Mouse (Mus musculus): Measurements from ENCODE around the gene Hdgfl2.

DNA sequence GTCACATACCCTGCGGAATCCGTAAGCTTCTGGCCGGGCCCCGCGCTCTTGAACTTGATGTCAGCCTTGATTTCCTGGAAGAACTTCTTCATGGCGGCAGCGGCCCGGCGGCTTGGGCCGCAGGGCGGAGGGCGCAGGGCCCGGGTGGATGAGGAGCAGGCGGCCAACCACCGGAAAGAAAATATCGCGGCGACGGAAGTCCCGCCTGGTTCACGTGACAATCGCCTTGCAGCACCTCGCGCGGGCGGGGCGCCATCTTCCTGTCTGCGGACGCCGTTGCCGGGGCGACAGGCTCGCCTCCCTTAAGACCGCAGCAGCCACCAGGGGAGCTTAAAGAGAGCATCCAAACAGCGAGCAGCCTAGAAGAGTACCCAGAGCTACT, 4.6 kb upstream of the Hdgfl2 start, which contains the start of gene Ubxn6:
- TF ChIP-seq POLR2A (IDR thresholded peaks at IDR 0.05; ENCODE audit: borderline replicate concordance, insufficient read depth, low read length) = peak; percentile 55; the same call in 1 of the 2 replicates
- TF ChIP-seq CTCF (IDR thresholded peaks at IDR 0.05; ENCODE audit: borderline replicate concordance, insufficient read depth, low read depth, low read length) = peak; percentile 13; the same call in 1 of the 2 replicates
